Mouse (Mus musculus) liver, embryonic 11.5 days (tissue): ENCODE measurements at regions not wholly inside any gene's neighbourhood (a gene's known extent, or its start where the extent isn't known, plus 50 kb on each side); places are given as distances from the start of the nearest gene placed in this dataset.
"Not testable (repeated sequence)": the region's sequence is repeated elsewhere in the genome, so short reads cannot be mapped to it uniquely, and the experiment has no call there.

Experiments
- ATAC-seq: fragments of 200-750 bp; cut with Nextera tagmentation; replicated peaks from 2 replicates; pipeline ENCODE4 v1.8.0; 2017; ENCODE audit warnings: moderate number of reproducible peaks, mild to moderate bottlenecking, moderate TSS enrichment, moderate library complexity; ENCODE audit not compliant: low FRiP score
- DNase-seq: peaks from one replicate; pipeline ENCODE4 v3.0.0-alpha.2; 2017; ENCODE audit warnings: low spot score
- H3K27ac ChIP-seq: fragments of 300-500 bp; sonication (generic); 2 replicates; pipeline ENCODE4 v1.5.1; 2014; ENCODE audit warnings: mild to moderate bottlenecking, low read depth, low read length, control low read depth
- H3K27me3 ChIP-seq: fragments of 300-500 bp; sonication (generic); replicated peaks from 2 replicates; pipeline ENCODE4 v1.6.1; 2014; ENCODE audit warnings: low read length, mixed read lengths; ENCODE audit not compliant: control insufficient read depth, insufficient read depth
- H3K36me3 ChIP-seq: fragments of 300-500 bp; sonication (generic); 2 replicates; pipeline ENCODE4 v1.6.1; 2014; ENCODE audit warnings: mild to moderate bottlenecking, low read length, moderate library complexity, mixed read lengths; ENCODE audit not compliant: control insufficient read depth, insufficient read depth
- H3K4me1 ChIP-seq: fragments of 300-500 bp; sonication (generic); replicated peaks from 2 replicates; pipeline ENCODE4 v1.6.1; 2014; ENCODE audit warnings: low read length, mixed read lengths; ENCODE audit not compliant: control insufficient read depth, insufficient read depth
- H3K4me2 ChIP-seq: fragments of 300-500 bp; sonication (generic); 2 replicates; pipeline ENCODE4 v1.6.1; 2014; ENCODE audit warnings: mild to moderate bottlenecking, control low read depth, moderate library complexity
- H3K4me3 ChIP-seq: fragments of 300-500 bp; sonication (generic); 2 replicates; pipeline ENCODE4 v1.5.1; 2014; ENCODE audit warnings: low read depth, low read length, control low read depth
- H3K9ac ChIP-seq: fragments of 300-500 bp; sonication (generic); 2 replicates; pipeline ENCODE4 v1.6.1; 2014; ENCODE audit warnings: low read depth, low read length, control low read depth
- H3K9me3 ChIP-seq: fragments of 300-500 bp; sonication (generic); 2 replicates; pipeline ENCODE4 v1.6.1; 2016; ENCODE audit warnings: low read length, inconsistent platforms, mixed read lengths; ENCODE audit not compliant: control insufficient read depth
- WGBS: fragments of 180-500 bp; shearing (Covaris S2); extraction: QIAGEN DNeasy Blood & Tissue Kit; methylation state at CpG from one replicate; pipeline ENCODE4 v1.1.7; 2014; 5-methylcytosine and 5-hydroxymethylcytosine counted together

DNA sequence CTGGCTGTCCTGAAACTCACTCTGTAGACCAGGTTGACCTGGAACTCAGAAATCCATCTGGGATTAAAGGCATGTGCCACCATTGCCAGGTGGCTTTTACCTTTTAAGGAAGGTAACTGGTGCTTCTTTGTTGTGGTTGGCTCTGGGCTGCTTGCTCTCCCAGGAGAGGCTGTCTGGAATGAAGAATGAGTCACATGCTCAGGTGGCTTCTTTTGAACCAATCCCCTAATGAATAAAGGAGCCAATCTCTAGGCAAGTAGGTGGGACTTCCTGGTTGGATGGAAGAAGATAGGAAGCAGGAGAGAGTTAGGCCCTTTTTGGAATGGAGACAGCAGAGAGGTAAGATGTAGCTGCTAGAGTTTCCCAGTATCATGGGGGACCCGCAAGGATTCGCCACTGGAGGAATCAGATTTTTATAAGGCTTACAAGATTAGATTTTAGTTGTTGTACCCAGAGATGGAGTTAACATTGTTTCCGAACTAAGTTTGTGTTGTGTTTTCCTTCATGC, 241.6 kb downstream of the Enc1 start:
- ATAC-seq (no peak), DNase-seq (no peak)
- Histone ChIP-seq H3K4me2 (no peak overlapping the region), H3K36me3 (no peaks in the 10 kb centered on the region), H3K9me3 (no peaks in the 10 kb centered on the region), H3K27me3 (no peaks in the 10 kb centered on the region), H3K27ac (no peak overlapping the region), H3K4me3 (no peak overlapping the region), H3K4me1 (no peaks in the 10 kb centered on the region), H3K9ac (no peak overlapping the region)
- WGBS: 87% methylated on average over 3 of the region's 3 CpGs

DNA sequence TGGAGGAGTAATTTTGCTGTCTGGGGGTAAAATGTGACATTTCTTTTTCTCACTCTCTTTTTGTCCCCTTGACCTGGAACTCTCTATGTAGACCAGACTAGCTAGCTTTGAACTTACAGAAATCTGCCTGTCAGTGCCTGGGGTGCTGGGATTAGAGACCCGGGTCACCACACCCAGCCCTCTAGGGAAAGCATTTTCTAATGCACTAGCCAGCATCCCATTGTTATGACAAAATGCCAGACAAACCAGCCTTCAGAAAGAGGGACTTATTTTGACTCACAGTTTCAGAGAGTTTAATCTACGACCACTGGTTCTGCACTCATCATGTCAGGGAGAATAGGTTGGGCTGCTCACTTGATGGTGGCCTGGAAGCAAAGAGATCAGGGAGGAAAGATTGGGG, 240.4 kb downstream of the Enc1 start:
- Histone ChIP-seq H3K9me3 (no peaks in the 10 kb centered on the region), H3K4me3 (no peak overlapping the region), H3K36me3 (no peaks in the 10 kb centered on the region), H3K27me3 (no peaks in the 10 kb centered on the region), H3K4me2 (no peak overlapping the region), H3K9ac (no peak overlapping the region), H3K4me1 (no peaks in the 10 kb centered on the region), H3K27ac (no peak overlapping the region)
- DNase-seq: no peak
- ATAC-seq: no peak
- 81% methylated on average over 2 of the region's 2 CpGs for WGBS

DNA sequence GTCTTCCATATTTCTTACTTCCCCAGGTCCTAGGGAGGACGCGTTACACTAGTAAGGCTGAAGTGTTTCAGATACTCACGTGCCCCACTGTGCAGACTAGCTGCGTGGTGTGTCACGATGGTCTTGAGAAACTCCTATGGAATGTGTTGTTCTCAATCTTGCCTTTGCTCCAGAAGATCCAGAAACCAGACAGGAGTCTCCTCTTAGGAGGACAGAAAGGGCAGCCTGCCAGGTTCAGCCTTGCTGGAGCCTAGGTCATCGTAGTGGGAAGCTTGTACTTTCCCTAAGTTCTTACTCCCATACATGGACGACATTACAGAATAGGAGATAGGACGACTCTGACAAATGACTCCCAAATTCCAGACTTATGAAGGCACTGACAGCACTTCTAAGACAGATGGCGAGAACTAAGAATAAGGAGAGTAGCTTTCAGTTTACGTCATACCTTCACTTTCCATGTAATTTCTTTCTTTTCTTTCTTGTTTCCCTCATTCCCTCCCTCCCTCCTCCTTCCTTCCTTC, 238.2 kb downstream of the Enc1 start:
- ATAC-seq: no peak
- 79% methylated on average over 10 of the region's 10 CpGs for whole genome bisulfite sequencing
- DNase-seq: no peak
- Histone ChIP-seq H3K4me3 (no peak overlapping the region), H3K9me3 (no peaks in the 10 kb centered on the region), H3K36me3 (no peaks in the 10 kb centered on the region), H3K4me1 (no peaks in the 10 kb centered on the region), H3K4me2 (no peak overlapping the region), H3K27ac (no peak overlapping the region), H3K27me3 (no peaks in the 10 kb centered on the region), H3K9ac (no peak overlapping the region)

GRCm38 (mm10) chr13:97473971-97474365, 233.1 kb downstream of the Enc1 start:
- Histone ChIP-seq H3K4me2 (no peak overlapping the region), H3K9ac (no peak overlapping the region), H3K36me3 (no peaks in the 10 kb centered on the region), H3K27ac (no peak overlapping the region), H3K4me3 (no peak overlapping the region), H3K4me1 (peaks cover 12% of the 10 kb centered on the region), H3K9me3 (no peaks in the 10 kb centered on the region), H3K27me3 (no peaks in the 10 kb centered on the region)
- DNase-seq (no peak), ATAC-seq (no peak)
- WGBS: 79% methylated on average over 3 of the region's 3 CpGs

- Histone ChIP-seq H3K36me3 (no peaks in the 10 kb centered on the region), H3K4me3 (no peak overlapping the region), H3K4me2 (no peak overlapping the region), H3K9ac (no peak overlapping the region), H3K27ac (no peak overlapping the region), H3K9me3 (no peaks in the 10 kb centered on the region), H3K27me3 (0 out of 2 replicates have a peak, but pooled peaks cover 2% of the 10 kb centered on the region), H3K4me1 (peaks cover 12% of the 10 kb centered on the region)
- WGBS: 81% methylated on average over 7 of the region's 7 CpGs
- ATAC-seq (no peak), DNase-seq (no peak)
Measured at GRCm38 (mm10) chr13:97473256-97473970, 232.5 kb downstream of the Enc1 start.

DNA sequence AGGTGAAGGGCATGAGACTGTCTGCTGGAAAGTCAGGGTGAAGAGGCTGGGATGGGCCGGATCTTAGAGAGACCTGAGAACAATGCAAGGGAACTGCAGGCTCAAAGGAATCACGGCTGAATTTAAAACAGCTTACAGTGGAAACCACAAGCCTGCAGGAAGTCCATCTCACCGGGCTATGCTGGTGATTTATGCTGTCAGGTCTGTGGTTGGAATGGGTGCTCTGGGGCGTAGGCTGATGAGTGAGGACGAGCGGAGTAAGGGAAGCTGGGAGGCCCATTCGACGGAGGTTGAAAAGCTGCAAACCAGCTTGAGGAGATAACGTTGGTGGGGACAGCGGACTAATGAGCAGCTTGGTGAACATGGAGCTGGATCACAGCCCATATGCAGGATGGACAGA, 229.1 kb downstream of the Enc1 start:
- Histone ChIP-seq H3K9ac (no peak overlapping the region), H3K4me2 (no peak overlapping the region), H3K4me1 (peaks cover 12% of the 10 kb centered on the region), H3K4me3 (no peak overlapping the region), H3K9me3 (no peaks in the 10 kb centered on the region), H3K36me3 (no peaks in the 10 kb centered on the region), H3K27me3 (0 out of 2 replicates have a peak, but pooled peaks cover 2% of the 10 kb centered on the region), H3K27ac (no peak overlapping the region)
- DNase-seq (no peak), ATAC-seq (peak; percentile 80)
- 20% methylated on average over 10 of the region's 10 CpGs for WGBS

DNA sequence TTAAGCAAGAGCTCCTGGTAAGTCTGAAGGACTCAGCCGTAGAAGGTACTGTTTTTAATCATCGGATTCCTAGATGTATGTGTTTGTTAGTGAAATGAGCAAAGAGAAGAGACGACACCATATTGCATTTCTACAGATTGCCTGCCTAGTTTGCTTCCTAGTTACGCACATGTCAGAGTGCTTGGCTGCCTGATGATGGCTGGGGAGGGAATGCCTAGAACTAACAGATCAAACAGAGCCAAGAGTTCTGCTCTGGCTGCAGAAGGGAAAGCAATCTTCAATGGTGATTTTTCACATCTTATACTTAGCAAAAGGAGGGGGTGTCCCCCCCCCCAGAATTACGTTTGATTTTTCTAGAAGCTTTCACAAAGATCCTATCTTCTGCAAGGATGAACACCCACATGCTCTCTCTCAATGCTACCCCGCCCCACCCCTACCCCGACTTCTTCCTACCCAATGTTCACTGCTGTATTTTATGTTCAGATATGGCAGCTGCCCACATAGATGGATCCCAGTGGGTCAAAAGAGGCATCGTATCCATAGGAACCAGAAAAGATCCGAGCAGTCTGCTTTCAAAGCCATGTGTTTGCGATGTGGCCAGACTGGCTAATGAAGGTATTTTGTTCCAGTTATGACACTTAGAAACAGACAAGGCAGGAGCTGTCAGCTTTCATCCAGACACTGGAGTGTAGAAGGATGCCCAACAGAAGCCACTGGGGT, 228.1 kb downstream of the Enc1 start:
- Histone ChIP-seq H3K4me1 (peaks cover 14% of the 10 kb centered on the region), H3K27ac (no peak overlapping the region), H3K9me3 (no peaks in the 10 kb centered on the region), H3K27me3 (0 out of 2 replicates have a peak, but pooled peaks cover 2% of the 10 kb centered on the region), H3K4me2 (no peak overlapping the region), H3K9ac (no peak overlapping the region), H3K36me3 (no peaks in the 10 kb centered on the region), H3K4me3 (no peak overlapping the region)
- ATAC-seq: no peak
- no peak for DNase-seq
- 77% methylated on average over 10 of the region's 10 CpGs for whole genome bisulfite sequencing

DNA sequence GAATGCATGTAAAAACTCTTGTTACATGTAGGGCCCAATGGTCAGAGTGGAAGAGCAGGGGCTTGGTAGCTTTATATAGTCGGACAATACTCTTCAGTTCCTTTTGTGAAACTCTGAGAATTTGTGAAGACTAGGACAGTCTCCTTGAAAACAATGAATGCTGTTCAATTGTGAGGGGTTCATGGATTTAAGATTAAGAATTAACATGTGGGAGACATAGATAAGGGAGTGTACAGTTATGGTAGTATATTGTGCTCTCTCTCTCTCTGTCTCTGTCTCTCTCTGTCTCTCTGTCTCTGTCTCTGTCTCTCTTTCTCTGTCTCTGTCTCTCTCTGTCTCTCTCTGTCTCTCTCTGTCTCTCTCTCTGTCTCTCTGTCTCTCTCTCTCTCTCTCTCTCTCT, 225.7 kb downstream of the Enc1 start:
- not testable (repeated sequence) for H3K4me3 ChIP-seq, H3K9me3 ChIP-seq, ATAC-seq, H3K4me2 ChIP-seq, DNase-seq, H3K27me3 ChIP-seq, H3K36me3 ChIP-seq, H3K9ac ChIP-seq, H3K27ac ChIP-seq
- peaks cover 31% of the 10 kb centered on the region for H3K4me1 ChIP-seq
- WGBS: 76% methylated on average over 1 of the region's 1 CpGs
